Mouse (Mus musculus): ENCODE measurements around the gene Tnnt2.

Tnnt2 gene

GRCm38 (mm10) chr1:135835716-135836483 lies at the start of gene Tnnt2:
Tnnt2 (plus strand) TSS chr1:135836354.
- no peak for DNase-seq (ENCODE audit: low spot score in 2 of 2)

- peak; percentile 62 to 72 for DNase-seq (ENCODE audit: low spot score in 2 of 2)
Measured at GRCm38 (mm10) chr1:135787799-135788198, 48.4 kb upstream of the Tnnt2 start.

- no peak for DNase-seq (ENCODE audit: low spot score in 2 of 2)
Measured at GRCm38 (mm10) chr1:135788708-135789107, 47.4 kb upstream of the Tnnt2 start.

GRCm38 (mm10) chr1:135789815-135790214 lies 46.3 kb upstream of the Tnnt2 start:
- DNase-seq (ENCODE audit: low spot score in 2 of 2): peak; percentile 66 to 67

GRCm38 (mm10) chr1:135792143-135792939 lies 43.8 kb upstream of the Tnnt2 start:
- no peak for DNase-seq (ENCODE audit: low spot score in 2 of 2)

- DNase-seq (ENCODE audit: low spot score in 2 of 2): peak; percentile 74 to 76
Measured at GRCm38 (mm10) chr1:135793370-135794215, 42.6 kb upstream of the Tnnt2 start.

- DNase-seq (ENCODE audit: low spot score in 2 of 2): no peak
Measured at GRCm38 (mm10) chr1:135794216-135795134, 41.7 kb upstream of the Tnnt2 start.

GRCm38 (mm10) chr1:135798492-135798891 lies 37.7 kb upstream of the Tnnt2 start:
- no peak for DNase-seq (ENCODE audit: low spot score in 2 of 2)

- DNase-seq (ENCODE audit: low spot score in 2 of 2): no peak
Measured at GRCm38 (mm10) chr1:135799109-135799627, 37.0 kb upstream of the Tnnt2 start.

- DNase-seq (ENCODE audit: low spot score in 2 of 2): no peak
Measured at GRCm38 (mm10) chr1:135800192-135800950, 35.8 kb upstream of the Tnnt2 start.

- DNase-seq (ENCODE audit: low spot score in 2 of 2): no peak
Measured at GRCm38 (mm10) chr1:135807546-135807945, 28.6 kb upstream of the Tnnt2 start.

- no peak for DNase-seq (ENCODE audit: low spot score in 2 of 2)
Measured at GRCm38 (mm10) chr1:135810180-135810579, 26.0 kb upstream of the Tnnt2 start.

GRCm38 (mm10) chr1:135811016-135811646 lies 25.0 kb upstream of the Tnnt2 start:
- DNase-seq (ENCODE audit: low spot score in 2 of 2): peak; percentile 80

GRCm38 (mm10) chr1:135812205-135812604 lies 23.9 kb upstream of the Tnnt2 start:
- DNase-seq (ENCODE audit: low spot score in 2 of 2): no peak

GRCm38 (mm10) chr1:135812618-135813017 lies 23.5 kb upstream of the Tnnt2 start:
- DNase-seq (ENCODE audit: low spot score in 2 of 2): no peak

- DNase-seq (ENCODE audit: low spot score in 2 of 2): no peak
Measured at GRCm38 (mm10) chr1:135813071-135813470, 23.1 kb upstream of the Tnnt2 start.

GRCm38 (mm10) chr1:135813687-135814395 lies 22.3 kb upstream of the Tnnt2 start:
- DNase-seq (ENCODE audit: low spot score in 2 of 2): no peak

- no peak for DNase-seq (ENCODE audit: low spot score in 2 of 2)
Measured at GRCm38 (mm10) chr1:135814531-135814930, 21.6 kb upstream of the Tnnt2 start.

- DNase-seq (ENCODE audit: low spot score in 2 of 2): no peak
Measured at GRCm38 (mm10) chr1:135817595-135817994, 18.6 kb upstream of the Tnnt2 start.
